Mouse (Mus musculus): ENCODE data around the gene Mb21d2. TPM values are rescaled to one million over a fixed set of nuclear protein-coding genes. Genes with fewer than 3 reads are reported as not detected.

The Mb21d2 gene
- polyA plus RNA-seq, 1 experiment from 2014 or later: 3.9 TPM

DNA sequence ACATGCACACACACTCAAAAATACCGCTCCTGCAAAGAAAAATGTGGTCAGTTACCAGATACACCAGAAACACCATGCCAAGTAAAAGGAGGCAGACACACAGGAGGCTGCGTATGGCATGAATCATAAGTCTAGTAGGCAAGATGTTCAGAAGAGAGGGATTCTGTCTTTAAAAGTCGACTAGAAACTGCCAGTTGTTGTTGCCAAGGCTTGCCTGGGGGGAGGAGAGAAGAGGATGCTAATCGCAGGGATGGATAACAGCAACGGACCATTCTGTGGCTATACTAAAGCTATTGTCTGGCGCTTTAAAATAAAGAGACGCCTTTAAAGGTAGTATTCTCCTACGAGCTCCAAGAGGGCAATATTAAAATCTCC is 49.2 kb downstream of the Mb21d2 start:
- Histone ChIP-seq H3K27ac (replicated peaks) (no peak overlapping the region), H3K36me3 (no peaks in the 10 kb centered on the region), H3K27me3 (replicated peaks) (no peaks in the 10 kb centered on the region), H3K9ac (no peak overlapping the region), H3K9me3 (no peaks in the 10 kb centered on the region), H3K4me3 (no peak overlapping the region), H3K4me2 (peak overlapping the region; percentile 50; the same call in 1 of the 2 replicates), H3K4me1 (peaks cover 56% of the 10 kb centered on the region)
- WGBS: 54% methylated on average over 8 of the region's 8 CpGs
- no peak for ATAC-seq (ENCODE audit: extremely low read depth, insufficient number of reproducible peaks, low FRiP score, low TSS enrichment)

DNA sequence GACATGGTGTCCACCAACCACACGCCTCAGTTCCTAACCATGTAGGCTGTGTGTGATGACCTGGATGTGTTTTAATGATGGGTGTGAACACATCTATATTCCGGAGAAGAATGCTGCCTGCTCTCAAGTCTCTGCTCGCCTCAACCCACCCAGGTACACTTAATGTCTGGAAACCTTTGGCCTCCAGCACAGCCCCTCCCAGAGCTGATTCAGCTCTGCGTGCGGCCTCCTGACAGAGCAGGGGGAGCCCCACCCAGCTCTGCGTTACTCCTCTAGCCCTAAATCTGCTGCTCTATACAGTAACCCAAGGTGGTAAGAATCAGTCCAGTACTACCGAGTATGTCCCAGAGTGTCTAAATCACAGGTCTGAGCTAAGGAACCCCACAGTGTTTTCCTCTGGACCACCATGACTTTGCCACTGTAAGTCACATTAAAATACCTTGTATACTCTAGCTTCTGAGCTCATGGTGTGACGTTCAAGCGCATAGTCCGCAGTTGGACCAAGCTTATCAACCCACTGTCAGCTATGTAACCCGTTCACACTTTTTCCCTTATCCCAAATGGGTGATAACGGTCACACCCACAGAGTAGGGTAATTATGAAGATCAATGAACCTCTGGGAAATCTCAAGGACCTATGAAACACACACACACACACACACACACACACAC is 49.7 kb downstream of the Mb21d2 start:
- Histone ChIP-seq H3K4me2 (no peak overlapping the region), H3K9me3 (no peaks in the 10 kb centered on the region), H3K4me1 (peaks cover 55% of the 10 kb centered on the region), H3K27me3 (replicated peaks) (no peaks in the 10 kb centered on the region), H3K4me3 (no peak overlapping the region), H3K27ac (replicated peaks) (no peak overlapping the region), H3K36me3 (no peaks in the 10 kb centered on the region), H3K9ac (no peak overlapping the region)
- no peak for ATAC-seq (ENCODE audit: extremely low read depth, insufficient number of reproducible peaks, low FRiP score, low TSS enrichment)
- 61% methylated on average over 12 of the region's 12 CpGs for WGBS

GRCm38 (mm10) chr16:28877162-28877662 is 52.3 kb downstream of the Mb21d2 start:
- peaks cover 44% of the 10 kb centered on the region for H3K4me1 ChIP-seq
- WGBS: 55% methylated on average over 9 of the region's 9 CpGs
- ATAC-seq (ENCODE audit: extremely low read depth, insufficient number of reproducible peaks, low FRiP score, low TSS enrichment): no peak
- no peaks in the 10 kb centered on the region for H3K27me3 ChIP-seq (replicated peaks)
- no peaks in the 10 kb centered on the region for H3K36me3 ChIP-seq
- no peak overlapping the region for H3K9ac ChIP-seq
- no peak overlapping the region for H3K27ac ChIP-seq (replicated peaks)
- no peak overlapping the region for H3K4me2 ChIP-seq
- H3K9me3 ChIP-seq: no peaks in the 10 kb centered on the region
- no peak overlapping the region for H3K4me3 ChIP-seq

DNA sequence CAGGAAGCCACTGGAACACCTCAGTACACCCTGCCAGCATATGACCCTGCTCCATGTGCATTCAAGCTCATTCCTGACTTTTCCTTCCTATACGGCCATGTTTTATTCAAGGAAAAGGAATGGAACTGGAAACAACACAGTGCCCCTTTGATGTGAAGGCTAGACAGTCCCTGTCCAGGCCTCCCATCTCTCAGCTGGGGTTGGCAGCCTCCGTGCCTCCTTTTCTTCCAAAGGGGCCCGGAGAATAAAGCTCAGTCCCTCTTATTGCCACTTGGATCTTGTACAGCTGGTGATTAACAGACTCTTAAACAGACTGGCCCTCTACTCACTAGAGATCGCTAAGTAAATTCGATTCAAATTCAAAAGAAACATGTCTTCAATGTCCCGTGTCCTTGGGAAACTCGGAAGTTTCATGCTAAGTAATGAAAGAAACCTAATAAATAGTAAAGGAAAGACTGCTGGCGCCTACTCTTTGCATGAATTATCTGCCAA is 56.0 kb downstream of the Mb21d2 start:
- Histone ChIP-seq H3K27ac (replicated peaks) (no peak overlapping the region), H3K4me2 (no peak overlapping the region), H3K4me1 (peaks cover 46% of the 10 kb centered on the region), H3K9ac (no peak overlapping the region), H3K36me3 (no peaks in the 10 kb centered on the region), H3K4me3 (no peak overlapping the region), H3K9me3 (no peaks in the 10 kb centered on the region), H3K27me3 (replicated peaks) (no peaks in the 10 kb centered on the region)
- WGBS: 73% methylated on average over 8 of the region's 8 CpGs
- no peak for ATAC-seq (ENCODE audit: extremely low read depth, insufficient number of reproducible peaks, low FRiP score, low TSS enrichment)

GRCm38 (mm10) chr16:28870860-28871259 is 58.6 kb downstream of the Mb21d2 start:
- no peak overlapping the region for H3K4me2 ChIP-seq
- H3K4me3 ChIP-seq: no peak overlapping the region
- no peaks in the 10 kb centered on the region for H3K9me3 ChIP-seq
- ATAC-seq (ENCODE audit: extremely low read depth, insufficient number of reproducible peaks, low FRiP score, low TSS enrichment): no peak
- no peak overlapping the region for H3K27ac ChIP-seq (replicated peaks)
- WGBS: 69% methylated on average over 9 of the region's 9 CpGs
- H3K36me3 ChIP-seq: no peaks in the 10 kb centered on the region
- no peak overlapping the region for H3K9ac ChIP-seq
- peaks cover 48% of the 10 kb centered on the region for H3K4me1 ChIP-seq
- H3K27me3 ChIP-seq (replicated peaks): no peaks in the 10 kb centered on the region

DNA sequence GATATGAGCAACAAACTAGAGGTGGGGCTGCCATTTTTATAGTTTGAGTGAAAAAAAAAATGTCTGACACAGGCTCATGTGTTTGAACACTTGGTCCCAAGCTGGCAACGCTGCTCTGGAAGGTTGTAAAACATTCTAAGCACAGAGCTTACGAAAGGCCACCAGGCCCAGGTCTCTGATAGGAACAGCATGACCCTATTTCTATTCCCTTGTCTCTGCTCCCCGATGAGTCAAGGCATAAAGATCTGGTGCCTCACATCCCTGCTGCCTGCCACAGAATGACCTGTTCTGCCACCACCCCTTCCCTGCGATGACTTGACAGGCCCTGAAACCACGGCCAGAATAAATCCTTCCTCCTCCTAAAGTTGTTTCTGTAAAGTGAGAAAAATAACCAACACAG is 59.0 kb downstream of the Mb21d2 start:
- Histone ChIP-seq H3K4me1 (peaks cover 48% of the 10 kb centered on the region), H3K9me3 (no peaks in the 10 kb centered on the region), H3K36me3 (no peaks in the 10 kb centered on the region), H3K27me3 (replicated peaks) (no peaks in the 10 kb centered on the region), H3K9ac (no peak overlapping the region), H3K4me3 (no peak overlapping the region), H3K4me2 (no peak overlapping the region), H3K27ac (replicated peaks) (no peak overlapping the region)
- WGBS: 68% methylated on average over 5 of the region's 5 CpGs
- no peak for ATAC-seq (ENCODE audit: extremely low read depth, insufficient number of reproducible peaks, low FRiP score, low TSS enrichment)

DNA sequence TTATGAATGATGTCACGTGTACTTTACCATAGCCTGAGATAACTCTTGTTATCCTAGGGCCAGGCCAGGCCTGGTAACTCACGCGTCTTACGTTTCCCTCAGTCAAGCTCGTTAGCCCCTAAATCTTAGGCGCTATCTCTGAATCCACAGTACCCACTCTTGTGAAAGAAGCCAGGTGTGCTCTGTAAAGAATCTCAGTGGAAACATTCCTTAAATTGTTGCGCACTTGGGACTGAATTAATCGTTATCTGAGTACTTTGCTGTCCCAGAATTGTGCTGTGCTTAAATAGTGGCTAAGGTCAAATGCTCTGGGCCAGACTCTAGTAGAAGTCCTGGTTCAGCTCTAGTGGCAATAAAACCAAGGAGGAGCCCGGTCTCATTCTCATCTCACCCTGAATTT is 60.6 kb downstream of the Mb21d2 start:
- Histone ChIP-seq H3K9me3 (no peaks in the 10 kb centered on the region), H3K36me3 (no peaks in the 10 kb centered on the region), H3K4me3 (no peak overlapping the region), H3K4me2 (no peak overlapping the region), H3K9ac (no peak overlapping the region), H3K4me1 (peaks cover 47% of the 10 kb centered on the region), H3K27ac (replicated peaks) (no peak overlapping the region), H3K27me3 (replicated peaks) (no peaks in the 10 kb centered on the region)
- no peak for ATAC-seq (ENCODE audit: extremely low read depth, insufficient number of reproducible peaks, low FRiP score, low TSS enrichment)
- 45% methylated on average over 9 of the region's 9 CpGs for WGBS

DNA sequence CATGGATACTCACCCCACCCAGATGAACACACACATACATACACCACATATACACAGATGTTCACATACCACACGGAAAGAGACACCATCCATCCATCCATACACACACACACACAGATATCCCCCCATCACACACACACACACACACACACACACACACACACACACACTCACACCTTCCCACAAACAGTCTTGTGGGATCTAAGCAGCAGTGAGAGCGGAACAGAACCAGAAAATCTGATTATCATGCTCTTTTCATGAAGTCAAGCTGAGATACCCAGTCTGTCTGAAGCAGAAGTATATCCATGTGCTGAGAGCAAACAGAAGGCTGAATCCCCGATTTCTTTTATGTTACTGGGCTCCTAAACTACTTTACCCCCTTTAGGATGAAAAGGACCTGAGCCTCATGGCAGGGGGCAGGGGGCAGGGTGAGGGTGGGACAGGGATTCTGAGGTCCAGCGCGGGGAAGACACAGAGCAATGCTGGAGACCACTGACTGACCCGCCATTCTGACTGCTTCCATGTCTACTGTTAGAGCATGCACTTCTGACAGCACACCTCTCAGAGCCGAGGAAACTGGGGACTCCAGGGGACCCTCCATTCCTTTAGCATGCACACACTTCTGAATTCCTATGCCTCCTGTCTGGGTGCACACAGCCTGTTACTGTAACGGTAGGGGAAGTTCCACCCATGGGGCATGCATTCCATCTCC is 62.7 kb downstream of the Mb21d2 start:
- ATAC-seq (ENCODE audit: extremely low read depth, insufficient number of reproducible peaks, low FRiP score, low TSS enrichment): no peak
- Histone ChIP-seq H3K4me2 (no peak overlapping the region), H3K4me3 (no peak overlapping the region), H3K27ac (replicated peaks) (no peak overlapping the region), H3K36me3 (no peaks in the 10 kb centered on the region), H3K4me1 (peaks cover 56% of the 10 kb centered on the region), H3K9me3 (no peaks in the 10 kb centered on the region), H3K27me3 (replicated peaks) (no peaks in the 10 kb centered on the region), H3K9ac (no peak overlapping the region)
- WGBS: 58% methylated on average over 8 of the region's 8 CpGs

- Histone ChIP-seq H3K9ac (no peak overlapping the region), H3K27me3 (replicated peaks) (no peaks in the 10 kb centered on the region), H3K4me3 (no peak overlapping the region), H3K9me3 (no peaks in the 10 kb centered on the region), H3K4me2 (no peak overlapping the region), H3K27ac (replicated peaks) (no peak overlapping the region), H3K4me1 (peaks cover 45% of the 10 kb centered on the region), H3K36me3 (no peaks in the 10 kb centered on the region)
- ATAC-seq (ENCODE audit: extremely low read depth, insufficient number of reproducible peaks, low FRiP score, low TSS enrichment): no peak
- 78% methylated on average over 6 of the region's 6 CpGs for WGBS
Observed at GRCm38 (mm10) chr16:28863616-28864015, 65.9 kb downstream of the Mb21d2 start.

GRCm38 (mm10) chr16:28862093-28862492 is 67.4 kb downstream of the Mb21d2 start:
- H3K36me3 ChIP-seq: no peaks in the 10 kb centered on the region
- peaks cover 45% of the 10 kb centered on the region for H3K4me1 ChIP-seq
- H3K9ac ChIP-seq: no peak overlapping the region
- H3K4me3 ChIP-seq: no peak overlapping the region
- no peak overlapping the region for H3K4me2 ChIP-seq
- no peak overlapping the region for H3K27ac ChIP-seq (replicated peaks)
- H3K9me3 ChIP-seq: no peaks in the 10 kb centered on the region
- no peak for ATAC-seq (ENCODE audit: extremely low read depth, insufficient number of reproducible peaks, low FRiP score, low TSS enrichment)
- no peaks in the 10 kb centered on the region for H3K27me3 ChIP-seq (replicated peaks)
- 33% methylated on average over 7 of the region's 7 CpGs for WGBS

DNA sequence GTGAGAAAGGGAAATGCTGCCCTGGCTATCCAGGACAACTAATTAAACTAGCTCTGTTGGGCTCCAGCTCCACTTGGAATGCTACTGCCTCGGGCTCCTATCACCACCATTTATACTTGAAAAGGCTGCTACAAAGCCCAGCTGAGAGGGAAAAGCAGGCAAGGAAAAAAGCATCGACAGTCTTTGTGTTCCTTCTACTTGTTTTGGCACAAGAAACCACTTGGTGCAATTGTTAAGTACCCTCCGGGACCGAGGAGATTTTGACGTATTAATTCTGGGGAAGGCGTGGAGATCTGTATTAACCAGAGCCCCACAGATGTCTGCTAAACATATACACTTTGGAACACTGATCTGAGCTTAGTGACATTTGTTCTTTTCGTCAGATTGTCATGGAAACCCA is 69.8 kb downstream of the Mb21d2 start:
- Histone ChIP-seq H3K9ac (no peak overlapping the region), H3K4me2 (no peak overlapping the region), H3K4me1 (peaks cover 42% of the 10 kb centered on the region), H3K9me3 (no peaks in the 10 kb centered on the region), H3K4me3 (no peak overlapping the region), H3K27me3 (replicated peaks) (no peaks in the 10 kb centered on the region), H3K27ac (replicated peaks) (no peak overlapping the region), H3K36me3 (no peaks in the 10 kb centered on the region)
- WGBS: 46% methylated on average over 7 of the region's 7 CpGs
- no peak for ATAC-seq (ENCODE audit: extremely low read depth, insufficient number of reproducible peaks, low FRiP score, low TSS enrichment)

DNA sequence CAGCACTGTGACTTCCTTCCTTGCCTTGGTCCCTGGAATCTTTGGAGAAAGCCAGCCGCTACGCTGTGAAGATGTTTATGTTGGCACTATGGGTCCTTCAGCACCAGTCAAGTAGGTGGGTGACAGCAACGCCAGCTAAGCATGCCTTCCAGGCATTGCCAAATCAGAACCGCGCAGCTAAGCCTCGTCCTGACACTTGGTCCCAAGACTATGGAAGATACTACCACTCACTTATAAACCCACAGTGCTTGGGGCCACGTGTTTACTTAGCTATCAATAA is 70.5 kb downstream of the Mb21d2 start:
- Histone ChIP-seq H3K9ac (no peak overlapping the region), H3K9me3 (no peaks in the 10 kb centered on the region), H3K4me1 (peaks cover 42% of the 10 kb centered on the region), H3K4me2 (peak overlapping the region; percentile 28), H3K4me3 (no peak overlapping the region), H3K36me3 (no peaks in the 10 kb centered on the region), H3K27me3 (replicated peaks) (no peaks in the 10 kb centered on the region), H3K27ac (replicated peaks) (no peak overlapping the region)
- 60% methylated on average over 7 of the region's 7 CpGs for WGBS
- ATAC-seq (ENCODE audit: extremely low read depth, insufficient number of reproducible peaks, low FRiP score, low TSS enrichment): no peak

All from heart, embryonic 13.5 days (tissue).